Mouse (Mus musculus) heart, postnatal 0 days (tissue): ENCODE measurements at regions not wholly inside any gene's neighbourhood (a gene's known extent, or its start where the extent isn't known, plus 50 kb on each side); places are given as distances from the start of the nearest gene placed in this dataset.

Experiments
- CTCF ChIP-seq: IDR thresholded peaks from 2 replicates; pipeline ENCODE4 v1.5.1; 2016; ENCODE audit warnings: antibody characterized with exemption, control low read depth, low read depth
- EP300 ChIP-seq: IDR thresholded peaks from 2 replicates; pipeline ENCODE4 v1.6.1; 2016; ENCODE audit warnings: antibody characterized with exemption, low read depth

GRCm38 (mm10) chr4:131364671-131365252 lies 420.6 kb downstream of the Matn1 start:
- TF ChIP-seq EP300 (no peak), CTCF (peak; percentile 47)
